Mouse (Mus musculus): ENCODE results near the gene Soga1.

Gene Soga1

DNA sequence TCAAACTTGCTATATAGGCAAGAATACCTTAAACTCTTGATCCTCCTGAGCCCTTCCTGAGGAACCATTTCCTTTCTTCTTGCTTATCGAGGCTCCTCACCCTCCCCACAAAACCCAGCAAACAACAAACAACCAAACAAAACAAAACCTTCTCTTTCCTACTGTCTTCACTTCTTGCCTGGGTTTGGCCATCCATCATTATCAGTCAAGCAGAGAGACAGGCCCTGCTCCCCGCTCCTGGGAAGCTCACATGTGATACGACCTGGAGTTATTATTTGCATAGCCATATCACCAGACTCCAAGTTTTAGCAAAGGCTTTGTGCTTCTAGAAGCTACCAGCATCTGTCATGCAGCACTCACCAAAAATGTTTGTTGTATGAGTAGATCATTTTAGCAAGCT lies 91.7 kb downstream of the Soga1 start:
- no peak for DNase-seq (ENCODE audit: low read depth, low spot score)

- no peak for DNase-seq (ENCODE audit: low read depth, low spot score)
These were observed 96.2 kb downstream of the Soga1 start for GRCm38 (mm10) chr2:156982864-156983263.

DNA sequence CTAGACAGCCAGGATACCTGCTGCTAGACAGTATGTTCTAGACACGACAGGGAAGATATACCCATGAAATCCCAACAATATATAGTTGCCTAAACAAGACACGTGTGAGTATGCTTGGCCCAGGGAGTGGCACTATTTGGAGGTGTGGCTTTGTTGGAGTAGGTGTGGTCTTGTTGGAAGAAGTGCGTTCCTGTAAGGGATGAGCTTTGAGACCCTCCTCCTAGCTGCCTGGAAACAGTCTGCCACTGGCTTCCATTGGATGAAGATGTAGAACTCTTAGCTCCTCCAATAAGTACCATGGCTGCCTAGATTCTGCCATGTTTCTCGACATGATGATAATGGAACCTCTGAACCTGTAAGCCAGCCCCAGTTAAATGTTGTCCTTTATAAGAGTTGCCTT lies 97.8 kb downstream of the Soga1 start:
- DNase-seq (ENCODE audit: low read depth, low spot score): no peak

GRCm38 (mm10) chr2:156980059-156980458 lies 99.0 kb downstream of the Soga1 start:
- no peak for DNase-seq (ENCODE audit: low read depth, low spot score)

- DNase-seq (ENCODE audit: low read depth, low spot score): no peak
These were observed 102.3 kb downstream of the Soga1 start for GRCm38 (mm10) chr2:156976711-156977110.

DNA sequence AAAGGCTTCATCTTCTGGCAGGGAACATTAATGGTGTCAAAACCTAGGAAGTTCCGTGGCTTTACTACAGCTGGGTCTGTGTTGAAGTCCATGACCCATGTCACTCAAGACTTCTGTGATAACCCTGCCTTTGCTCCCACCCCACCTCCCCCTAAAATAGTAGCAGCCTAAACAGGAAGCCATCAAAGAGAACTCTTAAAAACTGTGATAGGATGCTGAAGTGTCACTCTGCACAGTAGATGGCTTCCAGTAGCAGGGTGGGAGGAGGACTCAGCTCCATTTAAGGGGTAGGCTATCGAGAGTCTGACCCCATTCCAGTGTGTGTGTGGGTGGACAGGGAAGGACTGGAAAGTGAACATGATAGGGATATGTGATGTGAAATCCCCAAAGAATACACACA lies 104.1 kb downstream of the Soga1 start:
- no peak for DNase-seq (ENCODE audit: low read depth, low spot score)

GRCm38 (mm10) chr2:156973316-156974100 lies 105.5 kb downstream of the Soga1 start:
- DNase-seq (ENCODE audit: low read depth, low spot score): no peak

GRCm38 (mm10) chr2:156970253-156970652 lies 108.8 kb downstream of the Soga1 start:
- DNase-seq (ENCODE audit: low read depth, low spot score): no peak

GRCm38 (mm10) chr2:156968501-156968900 lies 110.6 kb downstream of the Soga1 start:
- no peak for DNase-seq (ENCODE audit: low read depth, low spot score)

GRCm38 (mm10) chr2:156967388-156967787 lies 111.7 kb downstream of the Soga1 start:
- no peak for DNase-seq (ENCODE audit: low read depth, low spot score)
